Mouse (Mus musculus) lung, embryonic 16.5 days (tissue): Measurements from ENCODE around the gene Gm3238. TPM values are rescaled to one million over a fixed set of nuclear protein-coding genes. Genes with fewer than 3 reads are reported as not detected.
"Not testable (repeated sequence)": the region's sequence is repeated elsewhere in the genome, so short reads cannot be mapped to it uniquely, and the experiment has no call there.

Experiments
- ATAC-seq: fragments of 200-750 bp; cut with Nextera tagmentation; 2 replicates; pipeline ENCODE4 v1.8.0; 2017; ENCODE audit warnings: low read depth, mild to moderate bottlenecking, moderate library complexity
- H3K27ac ChIP-seq: fragments of 300-500 bp; sonication (generic); 2 replicates; pipeline ENCODE4 v1.5.1; 2014; ENCODE audit warnings: mild to moderate bottlenecking, control low read depth, low read length
- H3K27me3 ChIP-seq: fragments of 300-500 bp; sonication (generic); 2 replicates; pipeline ENCODE4 v1.6.1; 2014; ENCODE audit warnings: low read depth, low read length, mixed read lengths; ENCODE audit not compliant: control insufficient read depth, insufficient read depth
- H3K36me3 ChIP-seq: fragments of 300-500 bp; sonication (generic); 2 replicates; pipeline ENCODE4 v1.6.1; 2014; ENCODE audit warnings: low read length; ENCODE audit not compliant: control insufficient read depth, insufficient read depth
- H3K4me1 ChIP-seq: fragments of 300-500 bp; sonication (generic); replicated peaks from 2 replicates; pipeline ENCODE4 v1.6.1; 2014; ENCODE audit warnings: low read length, mixed read lengths; ENCODE audit not compliant: control insufficient read depth, insufficient read depth
- H3K4me2 ChIP-seq: fragments of 300-500 bp; sonication (generic); 2 replicates; pipeline ENCODE4 v1.6.1; 2014; ENCODE audit warnings: low read depth, low read length, control low read depth
- H3K4me3 ChIP-seq: fragments of 300-500 bp; sonication (generic); 2 replicates; pipeline ENCODE4 v1.5.1; 2014; ENCODE audit warnings: mild to moderate bottlenecking, low read length, control low read depth
- H3K9ac ChIP-seq: fragments of 300-500 bp; sonication (generic); 2 replicates; pipeline ENCODE4 v1.6.1; 2014; ENCODE audit warnings: low read length, control low read depth
- H3K9me3 ChIP-seq: fragments of 300-500 bp; sonication (generic); 2 replicates; pipeline ENCODE4 v1.6.1; 2016; ENCODE audit warnings: low read length; ENCODE audit not compliant: control insufficient read depth
- WGBS: fragments of 180-500 bp; shearing (Covaris S2); extraction: QIAGEN DNeasy Blood & Tissue Kit; methylation state at CpG from one replicate; pipeline ENCODE4 v1.1.7; 2014; 5-methylcytosine and 5-hydroxymethylcytosine counted together
- polyA plus RNA-seq: library from polyadenylated mRNA; unstranded; fragments of >200 nt; fragmentation: Nextera tagmentation; extraction: Ambion mirVana; gene quantifications from 2 replicates; pipeline ENCODE4 v1.2.1, GENCODE M21; 2015

The Gm3238 gene
- polyA plus RNA-seq, 1 experiment from 2014 or later: not detected

GRCm38 (mm10) chr10:77797677-77798076 is 26.6 kb upstream of the Gm3238 start:
- Histone ChIP-seq H3K9me3 (no peaks in the 10 kb centered on the region), H3K4me2 (no peak overlapping the region), H3K27me3 (no peaks in the 10 kb centered on the region), H3K4me1 (no peaks in the 10 kb centered on the region), H3K4me3 (no peak overlapping the region), H3K27ac (no peak overlapping the region), H3K36me3 (no peaks in the 10 kb centered on the region), H3K9ac (no peak overlapping the region)
- ATAC-seq: no peak
- whole genome bisulfite sequencing: 8% methylated on average over 3 of the region's 3 CpGs

GRCm38 (mm10) chr10:77794976-77795375 is 23.9 kb upstream of the Gm3238 start, which contains the start of gene Gm9639:
Gm9639 (minus strand) TSS chr10:77795076.
- Histone ChIP-seq H3K27ac (no peak within 1 kb of the TSS), H3K9me3 (no peaks in the 10 kb centered on the region), H3K27me3 (no peaks in the 10 kb centered on the region), H3K4me3 (no peak within 1 kb of the TSS), H3K4me1 (no peaks in the 10 kb centered on the region), H3K9ac (no peak within 1 kb of the TSS), H3K4me2 (no peak within 1 kb of the TSS), H3K36me3 (no peaks in the 10 kb centered on the region)
- WGBS: 46% methylated on average over 2 of the region's 2 CpGs
- ATAC-seq: no peak

- no peaks in the 10 kb centered on the region for H3K27me3 ChIP-seq
- H3K4me2 ChIP-seq: no peak overlapping the region
- no peaks in the 10 kb centered on the region for H3K9me3 ChIP-seq
- ATAC-seq: no peak
- no peak overlapping the region for H3K4me3 ChIP-seq
- no peak overlapping the region for H3K27ac ChIP-seq
- no peaks in the 10 kb centered on the region for H3K36me3 ChIP-seq
- no peaks in the 10 kb centered on the region for H3K4me1 ChIP-seq
- 66% methylated on average over 2 of the region's 2 CpGs for WGBS
- H3K9ac ChIP-seq: no peak overlapping the region
Observed at GRCm38 (mm10) chr10:77788621-77789020, 17.5 kb upstream of the Gm3238 start.

- H3K4me1 ChIP-seq, H3K36me3 ChIP-seq, H3K4me3 ChIP-seq, H3K27me3 ChIP-seq, ATAC-seq, H3K4me2 ChIP-seq, H3K9me3 ChIP-seq, H3K27ac ChIP-seq, H3K9ac ChIP-seq: not testable (repeated sequence)
- WGBS: no CpG with 5 or more reads among the region's 1 CpGs
Observed at GRCm38 (mm10) chr10:77787876-77788275, 16.8 kb upstream of the Gm3238 start, which contains the start of gene Gm7137. Gm7137 (minus strand) TSS chr10:77788200.

- H3K36me3 ChIP-seq, H3K9me3 ChIP-seq, H3K9ac ChIP-seq, H3K4me2 ChIP-seq, H3K4me3 ChIP-seq, H3K27me3 ChIP-seq, H3K27ac ChIP-seq, ATAC-seq, H3K4me1 ChIP-seq: not testable (repeated sequence)
- 100% methylated on average over 1 of the region's 3 CpGs for WGBS
Observed at GRCm38 (mm10) chr10:77783396-77783795, 12.3 kb upstream of the Gm3238 start.

GRCm38 (mm10) chr10:77782442-77782841 is 11.3 kb upstream of the Gm3238 start, which contains the start of gene Gm3250:
Gm3250 (minus strand) TSS chr10:77782542.
- not testable (repeated sequence) for H3K36me3 ChIP-seq, ATAC-seq, H3K27ac ChIP-seq, H3K4me2 ChIP-seq, H3K9me3 ChIP-seq, H3K4me1 ChIP-seq, H3K9ac ChIP-seq, H3K27me3 ChIP-seq, H3K4me3 ChIP-seq
- 29% methylated on average over 1 of the region's 1 CpGs for WGBS

GRCm38 (mm10) chr10:77776844-77777243 is 5.7 kb upstream of the Gm3238 start, which contains the start of gene Gm7138:
Gm7138 (minus strand) TSS chr10:77776944.
- not testable (repeated sequence) for H3K4me3 ChIP-seq, H3K27ac ChIP-seq, H3K9ac ChIP-seq, ATAC-seq, H3K36me3 ChIP-seq, H3K27me3 ChIP-seq, H3K4me1 ChIP-seq, H3K4me2 ChIP-seq, H3K9me3 ChIP-seq
- 56% methylated on average over 1 of the region's 1 CpGs for WGBS

- not testable (repeated sequence) for H3K27ac ChIP-seq, H3K36me3 ChIP-seq, H3K4me1 ChIP-seq, H3K4me3 ChIP-seq, ATAC-seq, H3K4me2 ChIP-seq, H3K9me3 ChIP-seq, H3K9ac ChIP-seq, H3K27me3 ChIP-seq
- WGBS: 60% methylated on average over 1 of the region's 3 CpGs
Observed at GRCm38 (mm10) chr10:77772142-77772541, 1.0 kb upstream of the Gm3238 start.

GRCm38 (mm10) chr10:77769727-77770126 is 1.4 kb downstream of the Gm3238 start:
- WGBS: 86% methylated on average over 1 of the region's 1 CpGs
- Histone ChIP-seq H3K4me2 (no peak overlapping the region), H3K27me3 (no peaks in the 10 kb centered on the region), H3K4me1 (no peaks in the 10 kb centered on the region), H3K4me3 (no peak overlapping the region), H3K9ac (no peak overlapping the region), H3K36me3 (no peaks in the 10 kb centered on the region), H3K27ac (no peak overlapping the region), H3K9me3 (no peaks in the 10 kb centered on the region)
- ATAC-seq: no peak

GRCm38 (mm10) chr10:77759582-77759981 is 11.5 kb downstream of the Gm3238 start, which contains the start of gene Gm3233:
Gm3233 (minus strand) TSS chr10:77759682.
- not testable (repeated sequence) for H3K27ac ChIP-seq, ATAC-seq
- no CpG with 5 or more reads among the region's 1 CpGs for WGBS

More at GRCm38 (mm10) chr10:77759582-77759981, 11.5 kb downstream of the Gm3238 start, which contains the start of gene Gm3233:
- not testable (repeated sequence) for H3K36me3 ChIP-seq, H3K4me2 ChIP-seq, H3K4me1 ChIP-seq, H3K27me3 ChIP-seq, H3K9ac ChIP-seq, H3K9me3 ChIP-seq, H3K4me3 ChIP-seq
